Mouse (Mus musculus) embryonic fibroblast, embryonic 13.5 days (primary cell): Measurements from ENCODE around the gene St6galnac5.

Experiments
- CTCF ChIP-seq: IDR thresholded peaks from 2 replicates; pipeline ENCODE4 v1.5.1; 2011; ENCODE audit warnings: mild to moderate bottlenecking, control low read depth, low read length, moderate library complexity, borderline replicate concordance; ENCODE audit not compliant: insufficient read depth
- POLR2A ChIP-seq: IDR thresholded peaks from 2 replicates; pipeline ENCODE4 v1.6.1; 2011; ENCODE audit warnings: low read depth, mild to moderate bottlenecking, control low read depth, low read length, moderate library complexity

DNA sequence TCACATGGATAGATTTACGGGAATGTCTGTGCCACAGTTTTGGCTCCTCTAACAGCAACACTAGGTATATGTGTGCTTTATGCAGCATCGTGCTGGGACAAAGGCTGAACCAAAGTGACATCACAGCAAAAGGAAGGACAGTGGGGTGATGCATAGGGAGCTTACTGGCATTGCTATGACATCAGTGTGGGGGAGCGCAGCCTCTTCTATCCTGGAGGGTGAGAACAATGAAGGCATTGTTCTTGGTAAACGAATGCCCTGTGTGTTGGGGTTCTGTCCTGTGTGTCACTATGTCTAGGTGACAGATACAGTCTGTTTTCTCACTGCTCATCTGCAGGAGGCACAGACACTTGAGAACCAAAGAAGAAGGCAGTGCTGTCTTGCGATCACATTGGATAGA, 16.9 kb upstream of the St6galnac5 start:
- TF ChIP-seq POLR2A (no peak), CTCF (no peak)
